Mouse (Mus musculus): ENCODE measurements around the gene Sema5a.

Sema5a gene

GRCm38 (mm10) chr15:32356805-32357204 lies 112.2 kb downstream of the Sema5a start:
- no peak for DNase-seq (ENCODE audit: low spot score in 2 of 2)

- DNase-seq (ENCODE audit: low spot score in 2 of 2) = no peak
These were observed 123.2 kb downstream of the Sema5a start for GRCm38 (mm10) chr15:32367841-32368240.

GRCm38 (mm10) chr15:32370914-32371313 lies 126.3 kb downstream of the Sema5a start:
- DNase-seq (ENCODE audit: low spot score in 2 of 2) = no peak

DNA sequence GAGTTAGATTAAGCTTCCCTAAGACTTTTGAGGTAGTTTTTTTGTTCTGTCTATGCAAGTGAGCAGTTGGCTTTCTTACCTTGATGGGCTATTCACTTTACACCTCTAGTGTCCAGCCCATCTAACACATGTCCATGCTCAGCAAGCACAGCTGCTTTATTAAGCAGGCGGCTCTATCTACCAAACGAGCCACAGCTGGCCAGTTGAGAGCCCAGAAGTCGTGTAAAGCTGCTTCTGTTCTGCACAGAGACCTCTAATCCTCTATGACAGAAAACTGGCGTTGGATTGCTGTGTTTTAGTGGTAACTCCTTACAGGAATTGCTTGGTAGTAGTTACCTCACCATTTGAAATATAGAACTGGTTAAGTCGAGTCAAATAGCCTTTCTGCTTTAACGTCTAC lies 126.8 kb downstream of the Sema5a start:
- DNase-seq (ENCODE audit: low spot score in 2 of 2) = no peak

DNA sequence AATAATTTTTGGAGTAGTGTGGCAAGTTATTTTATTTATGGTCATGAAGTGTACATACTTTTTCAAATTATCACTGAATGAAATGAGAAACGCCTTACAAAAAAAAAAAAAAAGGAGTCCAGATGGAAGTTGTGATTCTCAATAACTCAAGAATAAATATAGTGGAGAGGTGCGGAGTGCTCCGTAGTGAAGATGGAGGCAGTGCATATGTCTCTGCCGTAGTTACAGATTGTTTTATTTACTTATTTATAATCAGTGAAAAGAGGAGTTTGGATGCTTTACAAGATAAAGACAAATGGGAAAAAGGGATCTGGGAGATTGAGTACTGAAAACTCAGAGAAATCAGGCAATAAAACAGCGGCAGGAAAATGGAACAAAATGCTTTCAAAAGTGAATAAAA lies 131.7 kb downstream of the Sema5a start:
- DNase-seq (ENCODE audit: low spot score in 2 of 2) = no peak

DNA sequence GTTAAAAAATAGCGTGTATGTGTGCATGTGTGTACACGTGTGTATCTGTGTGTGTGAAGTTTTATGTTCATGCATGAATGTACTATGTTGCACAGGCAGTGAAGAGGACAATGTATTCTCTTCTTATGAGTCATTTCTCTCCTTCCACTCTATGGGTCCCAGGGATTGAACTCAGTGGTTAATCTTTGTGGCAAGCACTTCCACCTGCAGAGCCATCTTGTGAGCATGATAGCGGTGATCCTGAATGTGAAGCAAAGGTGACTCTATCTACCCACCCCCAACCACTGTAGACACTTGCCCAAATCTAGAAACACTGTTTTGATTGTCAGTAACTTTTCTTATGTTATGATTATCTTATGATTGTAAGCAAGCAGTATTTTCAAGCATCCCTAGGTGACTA lies 133.2 kb downstream of the Sema5a start:
- DNase-seq (ENCODE audit: low spot score in 2 of 2) = no peak

GRCm38 (mm10) chr15:32380311-32380710 lies 135.7 kb downstream of the Sema5a start:
- DNase-seq (ENCODE audit: low spot score in 2 of 2) = no peak

GRCm38 (mm10) chr15:32382930-32383481 lies 138.4 kb downstream of the Sema5a start:
- DNase-seq (ENCODE audit: low spot score in 2 of 2) = no peak

- DNase-seq (ENCODE audit: low spot score in 2 of 2) = no peak
These were observed 151.8 kb downstream of the Sema5a start for GRCm38 (mm10) chr15:32396241-32396890.

DNA sequence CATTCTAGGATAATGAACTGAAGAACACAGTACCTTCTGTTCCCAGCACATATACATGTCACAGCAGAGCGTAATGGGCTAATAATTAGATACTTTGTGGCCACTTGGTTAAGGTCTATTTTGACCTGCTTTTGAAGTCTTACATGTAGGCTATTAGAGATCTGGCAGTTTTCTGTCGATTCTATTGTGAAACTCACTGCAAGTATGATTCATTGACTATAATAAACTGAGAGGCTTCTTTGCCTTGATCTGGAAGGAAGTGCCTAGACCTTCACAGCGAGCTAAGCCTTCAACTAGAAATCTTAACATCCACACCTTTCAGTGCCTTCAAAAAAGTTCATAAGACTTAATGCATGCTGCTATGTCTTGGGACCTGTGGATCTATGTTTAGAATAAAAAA lies 152.5 kb downstream of the Sema5a start:
- no peak for DNase-seq (ENCODE audit: low spot score in 2 of 2)

DNA sequence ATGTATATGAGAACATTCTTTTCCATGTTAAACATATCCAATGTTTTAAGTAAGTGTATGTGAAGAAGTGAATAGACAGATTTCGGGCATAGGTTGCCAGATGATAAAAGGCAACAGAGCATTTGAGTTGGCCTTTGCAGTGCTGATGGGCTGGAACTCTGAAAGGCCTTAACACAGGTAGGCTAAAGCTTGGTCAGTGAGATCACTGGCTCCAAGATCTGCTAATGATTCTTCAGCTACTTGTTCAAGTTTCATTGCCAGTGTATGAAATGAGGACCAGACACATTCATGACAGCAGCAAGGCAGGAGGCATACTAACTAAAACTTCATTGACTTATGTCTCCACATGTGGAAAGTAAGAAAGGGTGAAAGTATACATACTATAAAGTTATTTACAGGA lies 154.1 kb downstream of the Sema5a start:
- DNase-seq (ENCODE audit: low spot score in 2 of 2) = no peak

DNA sequence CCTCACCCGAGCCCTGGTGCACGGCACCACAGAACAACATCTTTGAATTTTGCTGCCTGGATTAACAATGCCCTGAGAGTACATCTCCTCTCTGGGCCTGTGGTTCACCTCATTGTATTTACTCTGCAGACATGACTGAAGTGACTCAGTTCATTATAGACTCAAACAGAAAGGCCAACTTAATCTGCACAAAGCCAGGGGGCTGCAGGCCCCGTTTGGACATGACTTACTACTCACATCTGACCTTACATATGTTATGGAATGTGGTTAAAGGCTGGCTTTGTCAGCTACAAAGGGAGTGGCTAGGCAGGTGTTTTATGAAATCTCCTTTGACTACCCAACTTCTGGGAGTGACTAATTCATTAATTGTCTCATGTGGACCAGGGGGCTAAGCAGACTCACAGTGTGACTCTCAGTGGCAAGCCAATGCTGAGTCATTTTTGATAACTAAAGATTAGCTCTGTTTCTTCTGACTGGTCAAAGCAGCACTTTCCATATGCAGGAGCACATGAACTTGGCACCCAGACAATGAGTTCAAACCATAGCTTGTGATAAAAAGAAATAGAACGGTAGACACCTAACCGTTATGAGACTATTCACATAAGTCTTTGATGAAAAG lies 157.4 kb downstream of the Sema5a start:
- no peak for DNase-seq (ENCODE audit: low spot score in 2 of 2)

DNA sequence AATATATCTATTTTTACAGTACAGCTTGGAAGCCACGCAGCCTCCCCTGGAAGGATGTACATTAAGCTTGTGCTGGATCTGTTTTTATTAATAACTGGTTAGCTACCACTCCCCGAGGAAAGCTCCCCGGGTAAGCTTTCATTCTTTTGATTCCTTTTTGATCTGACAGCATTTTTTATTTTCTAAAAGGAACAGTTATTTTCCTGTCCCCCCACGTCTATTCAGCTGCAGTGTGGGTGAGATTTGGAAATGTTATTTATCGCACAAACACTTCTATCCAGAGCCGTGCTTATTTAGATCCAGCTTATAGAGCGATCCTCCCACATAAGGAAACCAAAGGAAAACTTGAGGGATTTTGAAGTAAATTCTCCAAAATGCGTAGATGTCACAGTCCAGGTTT lies 158.7 kb downstream of the Sema5a start:
- no peak for DNase-seq (ENCODE audit: low spot score in 2 of 2)

DNA sequence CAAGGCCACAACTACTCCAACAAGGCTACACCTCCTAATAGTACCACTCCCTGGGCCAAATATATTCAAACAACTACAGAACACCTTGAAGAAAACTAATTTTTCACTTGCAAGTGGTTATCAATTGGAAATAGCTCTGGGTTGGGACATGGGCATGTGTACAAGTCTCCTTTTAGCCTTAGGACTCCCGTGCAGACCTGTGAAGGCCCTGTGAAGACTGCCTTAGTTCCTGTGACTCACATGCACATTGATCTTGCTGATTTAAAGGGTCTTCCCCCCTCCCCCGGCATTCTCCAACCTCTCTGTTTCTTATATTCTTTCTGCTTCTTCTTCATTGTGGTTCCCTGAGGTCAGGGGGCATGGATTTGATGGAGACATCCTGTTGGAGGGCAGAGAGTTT lies 161.8 kb downstream of the Sema5a start:
- no peak for DNase-seq (ENCODE audit: low spot score in 2 of 2)

DNA sequence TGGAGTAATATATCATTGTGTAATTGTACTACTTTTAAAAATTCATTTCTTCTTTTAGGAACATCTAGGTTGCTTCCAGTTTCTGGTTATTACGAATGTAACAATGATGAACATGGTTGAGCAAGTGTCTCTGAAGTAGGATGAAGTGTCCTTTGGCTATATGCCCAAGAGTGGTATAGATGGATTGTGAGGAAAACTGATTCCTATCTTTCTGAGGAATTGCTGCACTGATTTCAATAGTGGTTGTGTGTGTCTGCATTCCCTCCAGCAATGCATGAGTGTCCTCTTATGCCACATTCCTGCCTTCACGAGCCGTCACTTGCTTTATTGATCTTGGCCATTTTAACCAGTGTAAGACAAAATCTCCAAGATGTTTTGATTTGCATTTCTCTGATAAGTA lies 163.2 kb downstream of the Sema5a start:
- no peak for DNase-seq (ENCODE audit: low spot score in 2 of 2)

- DNase-seq (ENCODE audit: low spot score in 2 of 2) = no peak
These were observed 171.7 kb downstream of the Sema5a start for GRCm38 (mm10) chr15:32416291-32416690.

DNA sequence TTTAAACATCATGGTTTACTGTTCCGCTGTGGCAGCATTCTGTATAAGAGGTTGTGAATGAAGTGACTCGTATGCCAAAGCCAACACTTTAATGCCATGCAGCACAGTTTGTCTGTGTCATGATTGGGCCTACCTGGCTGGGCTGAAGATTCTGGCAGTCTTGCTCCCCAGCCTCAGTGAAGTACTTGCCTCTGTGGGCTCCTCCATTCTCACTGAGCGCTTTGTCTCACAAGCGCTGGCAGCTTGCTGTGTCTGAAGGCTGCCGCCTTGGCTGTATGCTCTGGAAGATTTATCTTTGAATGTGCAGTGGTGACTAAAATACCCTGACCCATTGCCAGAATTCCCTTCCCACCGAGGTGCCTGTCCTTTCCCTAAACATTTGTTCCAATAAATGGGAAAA lies 178.0 kb downstream of the Sema5a start:
- no peak for DNase-seq (ENCODE audit: low spot score in 2 of 2)

GRCm38 (mm10) chr15:32423061-32423460 lies 178.5 kb downstream of the Sema5a start:
- no peak for DNase-seq (ENCODE audit: low spot score in 2 of 2)

- DNase-seq (ENCODE audit: low spot score in 2 of 2) = no peak
These were observed 182.7 kb downstream of the Sema5a start for GRCm38 (mm10) chr15:32427188-32427924.

DNA sequence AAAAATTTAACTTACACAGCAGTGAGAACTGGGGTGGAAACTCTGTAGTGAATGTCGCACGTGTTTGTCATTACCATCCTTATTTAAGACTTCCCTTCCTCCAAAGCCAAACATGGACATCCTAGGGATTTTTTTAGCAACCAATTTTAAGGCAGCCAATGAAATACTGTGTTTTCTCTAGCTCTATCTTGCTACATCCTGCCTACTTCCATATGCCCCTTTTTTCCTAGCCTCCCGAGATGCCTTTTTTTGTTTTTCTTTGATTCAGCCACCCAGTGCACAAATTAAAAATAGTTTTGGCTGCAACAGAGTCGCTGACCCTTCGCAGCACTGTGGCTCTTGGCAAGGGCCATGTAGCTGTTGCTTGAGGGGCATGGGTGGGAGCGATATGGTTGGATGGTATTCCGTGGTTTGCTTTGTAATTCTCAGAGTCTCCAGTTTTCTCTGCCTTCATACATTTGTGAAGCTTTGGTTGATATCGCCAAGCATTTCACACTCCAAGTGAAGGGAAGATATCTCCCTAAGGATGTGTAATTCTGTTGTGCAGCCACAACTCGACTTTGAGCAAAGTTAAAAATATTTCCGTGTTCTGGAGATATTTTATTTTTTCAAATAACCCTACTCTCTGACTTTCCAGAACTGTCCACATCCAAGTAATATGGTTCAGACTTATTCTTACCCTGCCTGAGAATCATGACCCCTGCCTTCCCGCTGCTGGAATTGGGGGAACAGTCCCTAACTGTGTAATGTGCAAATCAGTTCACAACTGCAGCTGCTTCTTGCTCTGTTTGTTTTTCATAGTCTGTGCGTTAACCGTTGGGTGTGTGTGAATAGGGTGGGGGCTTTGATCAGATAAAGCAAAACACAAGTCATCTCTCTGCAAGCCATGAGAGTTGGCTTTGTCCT lies 188.6 kb downstream of the Sema5a start:
- DNase-seq (ENCODE audit: low spot score in 2 of 2) = no peak

DNA sequence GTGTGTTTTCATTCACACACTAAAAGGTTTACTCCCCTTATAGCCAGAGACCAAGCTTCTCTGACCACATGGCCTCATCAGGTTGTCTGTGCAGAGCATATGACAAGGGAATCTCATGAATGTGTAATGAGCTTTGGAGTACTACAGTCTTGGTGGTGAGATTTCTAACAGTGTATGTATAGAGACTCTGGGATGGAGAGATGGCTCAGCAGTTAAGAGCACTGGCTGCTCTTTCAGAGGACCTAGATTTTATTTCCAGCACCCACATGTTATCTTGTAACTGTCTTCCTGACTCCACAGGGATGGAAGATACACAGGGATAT lies 189.2 kb downstream of the Sema5a start:
- DNase-seq (ENCODE audit: low spot score in 2 of 2) = no peak

- DNase-seq (ENCODE audit: low spot score in 2 of 2) = no peak
These were observed 189.7 kb downstream of the Sema5a start for GRCm38 (mm10) chr15:32434274-32434673.

Measured in cerebellum, postnatal 4 days (tissue).